Mouse (Mus musculus) T-helper 1 cell (primary cell): ENCODE measurements around the gene Mgl2.

Experiments used
- in situ Hi-C: fragments of 300-600 bp; cut with MboI, MseI; formaldehyde crosslinking; loops from one replicate; pipeline ENCODE4 v1.15.1; 2025; ENCODE audit warnings: high pct_unique_total_duplicates

Mgl2 gene

GRCm38 (mm10) chr11:70170291-70170690, 40.2 kb downstream of the Mgl2 start:
- in situ Hi-C loops, result no loop called here

- in situ Hi-C loops, result no loop called here
These were observed 41.1 kb downstream of the Mgl2 start for GRCm38 (mm10) chr11:70171181-70171580.

- in situ Hi-C loops, result no loop called here
These were observed 41.7 kb downstream of the Mgl2 start for GRCm38 (mm10) chr11:70171847-70172246.

- in situ Hi-C loops, result no loop called here
These were observed 42.2 kb downstream of the Mgl2 start for GRCm38 (mm10) chr11:70172298-70172697.

GRCm38 (mm10) chr11:70174491-70174890, 44.4 kb downstream of the Mgl2 start:
- in situ Hi-C loops, result no loop called here

GRCm38 (mm10) chr11:70177647-70178046, 47.5 kb downstream of the Mgl2 start:
- in situ Hi-C loops, result loop anchor here (5.0 kb wide), 1 partner anchor 120 kb away; no protein-coding TSS in a partner anchor

GRCm38 (mm10) chr11:70178311-70178710, 48.2 kb downstream of the Mgl2 start:
- in situ Hi-C loops, result loop anchor here (5.0 kb wide), 1 partner anchor 121 kb away; no protein-coding TSS in a partner anchor

GRCm38 (mm10) chr11:70178756-70179155, 48.6 kb downstream of the Mgl2 start:
- in situ Hi-C loops, result loop anchor here (5.0 kb wide), 1 partner anchor 121 kb away; no protein-coding TSS in a partner anchor

GRCm38 (mm10) chr11:70179401-70179800, 49.3 kb downstream of the Mgl2 start:
- in situ Hi-C loops, result loop anchor here (5.0 kb wide), 1 partner anchor 122 kb away; no protein-coding TSS in a partner anchor

- in situ Hi-C loops, result no loop called here
These were observed 50.4 kb downstream of the Mgl2 start for GRCm38 (mm10) chr11:70180496-70180895.

GRCm38 (mm10) chr11:70185120-70185519, 55.0 kb downstream of the Mgl2 start:
- in situ Hi-C loops, result no loop called here
